Mouse (Mus musculus) heart, postnatal 0 days (tissue): ENCODE measurements around the gene Gm42906. TPM values are rescaled to one million over a fixed set of nuclear protein-coding genes. Genes with fewer than 3 reads are reported as not detected.

Experiments
- ATAC-seq: fragments of 200-750 bp; cut with Nextera tagmentation; 2 replicates; pipeline ENCODE4 v1.8.0; 2017; ENCODE audit warnings: low read depth, moderate number of reproducible peaks, moderate library complexity; ENCODE audit not compliant: insufficient read depth
- DNase-seq: peaks from one replicate; pipeline ENCODE4 v3.0.0-alpha.2; 2016; ENCODE audit warnings: low spot score
- H3K27ac ChIP-seq: fragments of 300-500 bp; sonication (generic); 2 replicates; pipeline ENCODE4 v1.5.1; 2014; ENCODE audit warnings: low read depth, mild to moderate bottlenecking
- H3K27me3 ChIP-seq: fragments of 300-500 bp; sonication (generic); 2 replicates; pipeline ENCODE4 v1.6.1; 2014; ENCODE audit warnings: low read length, mixed read lengths; ENCODE audit not compliant: control insufficient read depth, insufficient read depth
- H3K36me3 ChIP-seq: fragments of 300-500 bp; sonication (generic); replicated peaks from 2 replicates; pipeline ENCODE4 v1.6.1; 2014; ENCODE audit warnings: low read length, mixed read lengths; ENCODE audit not compliant: control insufficient read depth, insufficient read depth
- H3K4me1 ChIP-seq: fragments of 300-500 bp; sonication (generic); 2 replicates; pipeline ENCODE4 v1.6.1; 2014; ENCODE audit warnings: antibody characterized with exemption; ENCODE audit not compliant: control insufficient read depth, insufficient read depth
- H3K4me2 ChIP-seq: fragments of 300-500 bp; sonication (generic); 2 replicates; pipeline ENCODE4 v1.6.1; 2014; ENCODE audit warnings: low read depth, mild to moderate bottlenecking, low read length, moderate library complexity
- H3K4me3 ChIP-seq: fragments of 300-500 bp; sonication (generic); 2 replicates; pipeline ENCODE4 v1.5.1; 2014; ENCODE audit warnings: low read depth, low read length
- H3K9ac ChIP-seq: fragments of 300-500 bp; sonication (generic); replicated peaks from 2 replicates; pipeline ENCODE4 v1.6.1; 2014; ENCODE audit warnings: low read depth, low read length, mixed read lengths
- H3K9me3 ChIP-seq: fragments of 300-500 bp; sonication (generic); replicated peaks from 2 replicates; pipeline ENCODE4 v1.6.1; 2016; ENCODE audit warnings: low read length; ENCODE audit not compliant: control insufficient read depth
- CTCF ChIP-seq: IDR thresholded peaks from 2 replicates; pipeline ENCODE4 v1.5.1; 2016; ENCODE audit warnings: antibody characterized with exemption, control low read depth, low read depth
- EP300 ChIP-seq: IDR thresholded peaks from 2 replicates; pipeline ENCODE4 v1.6.1; 2016; ENCODE audit warnings: antibody characterized with exemption, low read depth
- WGBS: fragments of 180-500 bp; shearing (Covaris S2); extraction: QIAGEN DNeasy Blood & Tissue Kit; methylation state at CpG from one replicate; pipeline ENCODE4 v1.1.7; 2014; 5-methylcytosine and 5-hydroxymethylcytosine counted together
- polyA plus RNA-seq: library from polyadenylated mRNA; unstranded; fragments of >200 nt; fragmentation: Nextera tagmentation; extraction: Ambion mirVana; gene quantifications from 2 replicates; pipeline ENCODE4 v1.2.1, GENCODE M21; 2015
- total RNA-seq: library from RNA; depleted of rRNA; stranded (reverse); fragments of >200 nt; gene quantifications from 2 replicates; pipeline ENCODE4 v1.2.3, GENCODE M21; 2014; ENCODE audit warnings: low replicate concordance

The Gm42906 gene
- total and polyA plus RNA-seq, 2 experiments from 2014 or later: not detected

GRCm38 (mm10) chr5:151363343-151364000, 64.5 kb downstream of the Gm42906 start:
- H3K4me3 ChIP-seq: no peak overlapping the region
- H3K4me1 ChIP-seq: no peaks in the 10 kb centered on the region; the same call in 1 of the 2 replicates
- H3K36me3 ChIP-seq: no peaks in the 10 kb centered on the region
- no peak overlapping the region for H3K27ac ChIP-seq
- TF ChIP-seq CTCF (no peak), EP300 (no peak)
- ATAC-seq: no peak
- 61% methylated on average over 3 of the region's 3 CpGs for WGBS
- DNase-seq: no peak
- no peaks in the 10 kb centered on the region for H3K27me3 ChIP-seq
- H3K4me2 ChIP-seq: no peak overlapping the region
- no peaks in the 10 kb centered on the region for H3K9me3 ChIP-seq
- H3K9ac ChIP-seq: no peak overlapping the region

GRCm38 (mm10) chr5:151349616-151350015, 78.3 kb downstream of the Gm42906 start:
- Histone ChIP-seq H3K4me3 (no peak overlapping the region), H3K36me3 (no peaks in the 10 kb centered on the region)
- no peak for TF ChIP-seq EP300
- no peak for TF ChIP-seq CTCF

GRCm38 (mm10) chr5:151348418-151348817, 79.5 kb downstream of the Gm42906 start:
- H3K4me1 ChIP-seq: no peaks in the 10 kb centered on the region
- no peak overlapping the region for H3K9ac ChIP-seq
- H3K9me3 ChIP-seq: no peaks in the 10 kb centered on the region
- TF ChIP-seq CTCF: no peak
- TF ChIP-seq EP300: no peak
- H3K4me2 ChIP-seq: no peak overlapping the region
- H3K27ac ChIP-seq: no peak overlapping the region
- no peaks in the 10 kb centered on the region for H3K36me3 ChIP-seq
- no peak overlapping the region for H3K4me3 ChIP-seq
- ATAC-seq (no peak), DNase-seq (no peak)
- 73% methylated on average over 3 of the region's 3 CpGs for WGBS
- H3K27me3 ChIP-seq: no peaks in the 10 kb centered on the region

More at GRCm38 (mm10) chr5:151349616-151350015, 78.3 kb downstream of the Gm42906 start:
- no peaks in the 10 kb centered on the region for H3K4me1 ChIP-seq
- DNase-seq (no peak), ATAC-seq (no peak)
- H3K9me3 ChIP-seq: no peaks in the 10 kb centered on the region
- H3K9ac ChIP-seq: no peak overlapping the region
- no peaks in the 10 kb centered on the region for H3K27me3 ChIP-seq
- H3K27ac ChIP-seq: no peak overlapping the region
- WGBS: 73% methylated on average over 1 of the region's 1 CpGs
- H3K4me2 ChIP-seq: no peak overlapping the region

- ATAC-seq: peak; percentile 53; the same call in 1 of the 2 replicates
- H3K4me2 ChIP-seq: no peak overlapping the region
- no peak for TF ChIP-seq CTCF
- no peak for TF ChIP-seq EP300
- no peaks in the 10 kb centered on the region for H3K27me3 ChIP-seq
- H3K9ac ChIP-seq: no peak overlapping the region
- peak; percentile 20 for DNase-seq
- 75% methylated on average over 8 of the region's 8 CpGs for WGBS
- H3K36me3 ChIP-seq: no peaks in the 10 kb centered on the region
- no peak overlapping the region for H3K27ac ChIP-seq
- no peak overlapping the region for H3K4me3 ChIP-seq
- H3K4me1 ChIP-seq: no peaks in the 10 kb centered on the region
- H3K9me3 ChIP-seq: no peaks in the 10 kb centered on the region
Observed at GRCm38 (mm10) chr5:151346626-151347025, 81.3 kb downstream of the Gm42906 start.

- TF ChIP-seq CTCF: no peak
- no peak for TF ChIP-seq EP300
- ATAC-seq: no peak
- H3K36me3 ChIP-seq: no peaks in the 10 kb centered on the region
Observed at GRCm38 (mm10) chr5:151344737-151345136, 83.2 kb downstream of the Gm42906 start.

GRCm38 (mm10) chr5:151333686-151334085, 94.3 kb downstream of the Gm42906 start:
- DNase-seq (no peak), ATAC-seq (no peak)
- Histone ChIP-seq H3K4me2 (no peak overlapping the region), H3K9ac (no peak overlapping the region), H3K4me3 (no peak overlapping the region), H3K27me3 (no peaks in the 10 kb centered on the region), H3K9me3 (no peaks in the 10 kb centered on the region), H3K4me1 (no peaks in the 10 kb centered on the region), H3K36me3 (no peaks in the 10 kb centered on the region), H3K27ac (no peak overlapping the region)
- no peak for TF ChIP-seq CTCF
- no peak for TF ChIP-seq EP300

More at GRCm38 (mm10) chr5:151344737-151345136, 83.2 kb downstream of the Gm42906 start:
- no peaks in the 10 kb centered on the region for H3K4me1 ChIP-seq
- no peaks in the 10 kb centered on the region for H3K9me3 ChIP-seq
- H3K27ac ChIP-seq: no peak overlapping the region
- H3K4me2 ChIP-seq: no peak overlapping the region
- WGBS: 69% methylated on average over 4 of the region's 4 CpGs
- H3K4me3 ChIP-seq: no peak overlapping the region
- H3K9ac ChIP-seq: no peak overlapping the region
- DNase-seq: no peak
- H3K27me3 ChIP-seq: no peaks in the 10 kb centered on the region
